Mouse (Mus musculus): ENCODE measurements around the gene Letm1. TPM values are rescaled to one million over a fixed set of nuclear protein-coding genes. Genes with fewer than 3 reads are reported as not detected.

Letm1 gene
- polyA plus RNA-seq, 1 experiment from 2014 or later = 54.2 TPM

- H3K9ac ChIP-seq (ENCODE audit: low read depth, low read length) = peak within 1 kb of the TSS; percentile 67
- H3K9me3 ChIP-seq (ENCODE audit: control insufficient read depth, low read length) = no peaks in the 10 kb centered on the region
- peaks cover 64% of the 10 kb centered on the region for H3K27me3 ChIP-seq (replicated peaks; ENCODE audit: control insufficient read depth, insufficient read depth, low read length)
- peaks cover 28% of the 10 kb centered on the region for H3K4me1 ChIP-seq (replicated peaks; ENCODE audit: control insufficient read depth, insufficient read depth, low read length)
- no peaks in the 10 kb centered on the region for H3K36me3 ChIP-seq (ENCODE audit: control insufficient read depth, insufficient read depth, low read length)
- ATAC-seq (replicated peaks; ENCODE audit: low FRiP score) (peak; percentile 70), DNase-seq (ENCODE audit: low spot score) (peak; percentile 81)
- peak within 1 kb of the TSS; percentile 38; the same call in 1 of the 2 replicates for H3K27ac ChIP-seq (ENCODE audit: low read depth, low read length)
- H3K4me2 ChIP-seq = peak within 1 kb of the TSS; percentile 99
- H3K4me3 ChIP-seq (ENCODE audit: low read depth, low read length) = peak within 1 kb of the TSS; percentile 73
- WGBS = under 1% methylated on average over 73 of the region's 73 CpGs
Measured at GRCm38 (mm10) chr5:33721541-33722265, 60.9 kb downstream of the Letm1 start, which contains the start of gene Fgfr3. TSS of gene Fgfr3 (plus strand) at chr5:33721674.

- peaks cover 28% of the 10 kb centered on the region for H3K4me1 ChIP-seq (replicated peaks; ENCODE audit: control insufficient read depth, insufficient read depth, low read length)
- H3K27me3 ChIP-seq (replicated peaks; ENCODE audit: control insufficient read depth, insufficient read depth, low read length) = peaks cover 59% of the 10 kb centered on the region
- peak overlapping the region; percentile 99 for H3K4me2 ChIP-seq
- no peaks in the 10 kb centered on the region for H3K36me3 ChIP-seq (ENCODE audit: control insufficient read depth, insufficient read depth, low read length)
- H3K9me3 ChIP-seq (ENCODE audit: control insufficient read depth, low read length) = no peaks in the 10 kb centered on the region
- H3K9ac ChIP-seq (ENCODE audit: low read depth, low read length) = no peak overlapping the region; the same call in 1 of the 2 replicates
- peak overlapping the region; percentile 73 for H3K4me3 ChIP-seq (ENCODE audit: low read depth, low read length)
- ATAC-seq (replicated peaks; ENCODE audit: low FRiP score) (no peak), DNase-seq (ENCODE audit: low spot score) (no peak)
- 9% methylated on average over 8 of the region's 8 CpGs for WGBS
- H3K27ac ChIP-seq (ENCODE audit: low read depth, low read length) = no peak overlapping the region
Measured at GRCm38 (mm10) chr5:33720852-33721490, 61.6 kb downstream of the Letm1 start.

GRCm38 (mm10) chr5:33718460-33718859 lies 64.2 kb downstream of the Letm1 start:
- no peak for ATAC-seq (replicated peaks; ENCODE audit: low FRiP score)
- WGBS = 56% methylated on average over 5 of the region's 5 CpGs
- no peak for DNase-seq (ENCODE audit: low spot score)
- Histone ChIP-seq H3K27me3 (replicated peaks; ENCODE audit: control insufficient read depth, insufficient read depth, low read length) (peaks cover 36% of the 10 kb centered on the region), H3K4me2 (no peak overlapping the region), H3K36me3 (ENCODE audit: control insufficient read depth, insufficient read depth, low read length) (no peaks in the 10 kb centered on the region), H3K9ac (ENCODE audit: low read depth, low read length) (no peak overlapping the region), H3K4me1 (replicated peaks; ENCODE audit: control insufficient read depth, insufficient read depth, low read length) (peaks cover 22% of the 10 kb centered on the region), H3K27ac (ENCODE audit: low read depth, low read length) (no peak overlapping the region), H3K4me3 (ENCODE audit: low read depth, low read length) (no peak overlapping the region), H3K9me3 (ENCODE audit: control insufficient read depth, low read length) (no peaks in the 10 kb centered on the region)

- H3K4me1 ChIP-seq (replicated peaks; ENCODE audit: control insufficient read depth, insufficient read depth, low read length) = peaks cover 9% of the 10 kb centered on the region
- no peak for ATAC-seq (replicated peaks; ENCODE audit: low FRiP score)
- no peak for DNase-seq (ENCODE audit: low spot score)
- H3K27ac ChIP-seq (ENCODE audit: low read depth, low read length) = no peak overlapping the region
- no peaks in the 10 kb centered on the region for H3K36me3 ChIP-seq (ENCODE audit: control insufficient read depth, insufficient read depth, low read length)
- 80% methylated on average over 6 of the region's 6 CpGs for WGBS
- H3K27me3 ChIP-seq (replicated peaks; ENCODE audit: control insufficient read depth, insufficient read depth, low read length) = peaks cover 20% of the 10 kb centered on the region
- no peak overlapping the region for H3K4me3 ChIP-seq (ENCODE audit: low read depth, low read length)
- H3K9me3 ChIP-seq (ENCODE audit: control insufficient read depth, low read length) = no peaks in the 10 kb centered on the region
- no peak overlapping the region for H3K4me2 ChIP-seq
- no peak overlapping the region for H3K9ac ChIP-seq (ENCODE audit: low read depth, low read length)
Measured at GRCm38 (mm10) chr5:33716467-33716866, 66.2 kb downstream of the Letm1 start.

GRCm38 (mm10) chr5:33715182-33715581 lies 67.4 kb downstream of the Letm1 start:
- Histone ChIP-seq H3K27ac (ENCODE audit: low read depth, low read length) (no peak overlapping the region), H3K9ac (ENCODE audit: low read depth, low read length) (no peak overlapping the region), H3K4me1 (replicated peaks; ENCODE audit: control insufficient read depth, insufficient read depth, low read length) (peaks cover under 1% of the 10 kb centered on the region), H3K9me3 (ENCODE audit: control insufficient read depth, low read length) (no peaks in the 10 kb centered on the region), H3K27me3 (replicated peaks; ENCODE audit: control insufficient read depth, insufficient read depth, low read length) (peaks cover 12% of the 10 kb centered on the region), H3K4me3 (ENCODE audit: low read depth, low read length) (no peak overlapping the region), H3K36me3 (ENCODE audit: control insufficient read depth, insufficient read depth, low read length) (no peaks in the 10 kb centered on the region), H3K4me2 (no peak overlapping the region)
- ATAC-seq (replicated peaks; ENCODE audit: low FRiP score) (no peak), DNase-seq (ENCODE audit: low spot score) (no peak)
- 50% methylated on average over 2 of the region's 2 CpGs for WGBS

- Histone ChIP-seq H3K27ac (ENCODE audit: low read depth, low read length) (no peak overlapping the region), H3K36me3 (ENCODE audit: control insufficient read depth, insufficient read depth, low read length) (no peaks in the 10 kb centered on the region), H3K27me3 (replicated peaks; ENCODE audit: control insufficient read depth, insufficient read depth, low read length) (peaks cover 3% of the 10 kb centered on the region), H3K9ac (ENCODE audit: low read depth, low read length) (no peak overlapping the region), H3K4me1 (replicated peaks; ENCODE audit: control insufficient read depth, insufficient read depth, low read length) (no peaks in the 10 kb centered on the region), H3K4me2 (no peak overlapping the region), H3K9me3 (ENCODE audit: control insufficient read depth, low read length) (no peaks in the 10 kb centered on the region), H3K4me3 (ENCODE audit: low read depth, low read length) (no peak overlapping the region)
- DNase-seq (ENCODE audit: low spot score) (no peak), ATAC-seq (replicated peaks; ENCODE audit: low FRiP score) (no peak)
- 55% methylated on average over 2 of the region's 2 CpGs for WGBS
Measured at GRCm38 (mm10) chr5:33712550-33712949, 70.1 kb downstream of the Letm1 start.

GRCm38 (mm10) chr5:33709037-33709436 lies 73.6 kb downstream of the Letm1 start:
- 59% methylated on average over 2 of the region's 2 CpGs for WGBS
- ATAC-seq (replicated peaks; ENCODE audit: low FRiP score) (no peak), DNase-seq (ENCODE audit: low spot score) (no peak)
- Histone ChIP-seq H3K4me2 (no peak overlapping the region), H3K4me1 (replicated peaks; ENCODE audit: control insufficient read depth, insufficient read depth, low read length) (peaks cover 16% of the 10 kb centered on the region), H3K27me3 (replicated peaks; ENCODE audit: control insufficient read depth, insufficient read depth, low read length) (peaks cover 3% of the 10 kb centered on the region), H3K36me3 (ENCODE audit: control insufficient read depth, insufficient read depth, low read length) (no peaks in the 10 kb centered on the region), H3K4me3 (ENCODE audit: low read depth, low read length) (no peak overlapping the region), H3K9ac (ENCODE audit: low read depth, low read length) (no peak overlapping the region), H3K9me3 (ENCODE audit: control insufficient read depth, low read length) (no peaks in the 10 kb centered on the region), H3K27ac (ENCODE audit: low read depth, low read length) (no peak overlapping the region)

- 62% methylated on average over 4 of the region's 4 CpGs for WGBS
Measured at GRCm38 (mm10) chr5:33707163-33707562, 75.5 kb downstream of the Letm1 start.

GRCm38 (mm10) chr5:33706350-33706629 lies 76.3 kb downstream of the Letm1 start:
- H3K4me3 ChIP-seq (ENCODE audit: low read depth, low read length) = no peak overlapping the region
- no peaks in the 10 kb centered on the region; the same call in 1 of the 2 replicates for H3K27me3 ChIP-seq (replicated peaks; ENCODE audit: control insufficient read depth, insufficient read depth, low read length)
- no peak for DNase-seq (ENCODE audit: low spot score)
- H3K4me2 ChIP-seq = no peak overlapping the region
- H3K9me3 ChIP-seq (ENCODE audit: control insufficient read depth, low read length) = no peaks in the 10 kb centered on the region
- peaks cover 16% of the 10 kb centered on the region for H3K4me1 ChIP-seq (replicated peaks; ENCODE audit: control insufficient read depth, insufficient read depth, low read length)
- H3K9ac ChIP-seq (ENCODE audit: low read depth, low read length) = no peak overlapping the region
- H3K27ac ChIP-seq (ENCODE audit: low read depth, low read length) = no peak overlapping the region
- 82% methylated on average over 1 of the region's 1 CpGs for WGBS
- no peaks in the 10 kb centered on the region for H3K36me3 ChIP-seq (ENCODE audit: control insufficient read depth, insufficient read depth, low read length)
- ATAC-seq (replicated peaks; ENCODE audit: low FRiP score) = no peak

More at GRCm38 (mm10) chr5:33707163-33707562, 75.5 kb downstream of the Letm1 start:
- ATAC-seq (replicated peaks; ENCODE audit: low FRiP score) (no peak), DNase-seq (ENCODE audit: low spot score) (no peak)
- Histone ChIP-seq H3K9ac (ENCODE audit: low read depth, low read length) (no peak overlapping the region), H3K27me3 (replicated peaks; ENCODE audit: control insufficient read depth, insufficient read depth, low read length) (no peaks in the 10 kb centered on the region; the same call in 1 of the 2 replicates), H3K9me3 (ENCODE audit: control insufficient read depth, low read length) (no peaks in the 10 kb centered on the region), H3K4me3 (ENCODE audit: low read depth, low read length) (no peak overlapping the region), H3K27ac (ENCODE audit: low read depth, low read length) (no peak overlapping the region), H3K36me3 (ENCODE audit: control insufficient read depth, insufficient read depth, low read length) (no peaks in the 10 kb centered on the region), H3K4me2 (no peak overlapping the region), H3K4me1 (replicated peaks; ENCODE audit: control insufficient read depth, insufficient read depth, low read length) (peaks cover 16% of the 10 kb centered on the region)
